Mouse (Mus musculus): ENCODE measurements around the gene Gm11554.
"Not testable (repeated sequence)": the region's sequence is repeated elsewhere in the genome, so short reads cannot be mapped to it uniquely, and the experiment has no call there.

The Gm11554 gene

DNA sequence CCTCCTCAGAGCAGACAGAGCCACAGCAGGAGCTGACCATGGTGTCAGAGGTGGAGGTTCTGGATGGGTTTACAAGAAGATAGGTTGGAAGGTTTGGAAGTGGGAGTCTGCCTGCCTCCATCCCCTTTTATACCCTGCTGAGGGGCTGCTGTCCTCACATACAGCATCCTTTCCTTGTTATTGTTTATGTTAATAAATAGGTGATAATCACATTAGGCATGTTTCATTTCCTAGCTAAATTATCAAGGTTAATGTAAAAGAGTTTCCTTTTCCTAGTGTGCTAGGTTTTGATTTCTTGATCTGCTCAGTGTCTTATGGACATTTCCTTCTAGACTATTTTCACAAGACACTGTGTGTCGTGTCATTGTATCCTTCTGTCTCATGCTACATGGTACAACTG lies at the start of gene Gm11554:
TSS of gene Gm11554 (minus strand) at position 101 of the 400 bp plus-strand sequence.
- not testable (repeated sequence) for DNase-seq

DNA sequence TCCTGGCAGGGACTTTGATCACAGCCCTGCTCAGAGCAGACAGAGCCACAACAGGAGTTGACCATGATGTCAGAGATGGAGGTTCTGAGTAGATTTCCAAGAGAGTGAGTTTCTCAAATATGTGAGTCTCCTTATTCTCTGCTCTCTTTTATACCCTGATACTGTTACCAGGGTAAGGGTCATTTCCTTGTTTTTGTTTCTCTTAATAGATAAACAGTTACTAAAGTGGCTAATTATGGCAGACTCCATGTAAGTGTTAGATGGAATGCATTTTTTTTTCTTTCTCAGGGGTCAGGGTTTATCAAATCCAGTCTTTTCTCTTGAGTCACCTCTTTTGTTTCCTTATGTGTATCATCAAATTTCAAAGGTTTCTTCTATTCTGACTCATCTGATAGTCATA lies 47.3 kb upstream of the Gm11554 start, which contains the start of gene Krtap4-16:
TSS of gene Krtap4-16 (minus strand) at position 101 of the 400 bp plus-strand sequence.
- DNase-seq = no peak

DNA sequence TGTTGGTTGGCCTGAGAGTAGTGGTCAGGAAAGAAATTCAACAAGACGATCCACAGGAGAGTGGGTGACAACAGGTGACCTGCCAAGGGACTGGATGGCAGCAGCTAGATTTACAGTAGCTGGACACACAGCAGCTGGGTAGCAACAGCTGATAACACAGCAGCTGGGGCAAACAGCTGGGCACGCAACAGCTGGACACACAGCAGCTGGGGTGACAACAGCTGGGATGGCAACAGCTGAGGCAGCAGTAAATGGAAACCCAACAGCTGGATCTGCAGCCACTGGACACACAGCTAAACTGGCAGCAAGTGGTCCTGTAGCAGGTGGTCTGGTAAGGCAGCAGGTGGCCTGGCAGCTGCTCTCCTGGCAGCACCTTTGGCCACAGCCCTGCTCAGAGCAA lies 42.5 kb upstream of the Gm11554 start:
- peak; percentile 8 to 11 for DNase-seq

DNA sequence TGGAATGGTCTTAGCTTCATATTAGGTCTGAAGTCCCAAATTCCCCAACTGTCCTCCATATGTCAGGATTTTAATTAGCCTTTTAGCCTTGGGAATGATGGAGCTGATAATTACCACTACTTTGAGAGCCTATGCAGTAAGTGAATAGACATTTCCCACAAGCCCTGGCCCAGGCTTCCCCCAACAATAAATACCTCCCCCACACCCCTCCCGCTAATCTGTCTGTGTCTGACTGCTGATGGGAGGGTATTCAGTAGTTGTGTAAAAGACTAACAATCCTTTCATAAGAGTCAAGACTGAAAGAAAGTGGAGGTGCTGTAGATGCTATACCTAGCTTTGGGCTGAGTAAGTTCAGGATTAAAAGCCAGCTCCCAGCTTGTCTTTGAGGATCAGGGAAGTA lies 37.9 kb upstream of the Gm11554 start:
- DNase-seq = peak in 1 of 2 experiments; percentile 3

DNA sequence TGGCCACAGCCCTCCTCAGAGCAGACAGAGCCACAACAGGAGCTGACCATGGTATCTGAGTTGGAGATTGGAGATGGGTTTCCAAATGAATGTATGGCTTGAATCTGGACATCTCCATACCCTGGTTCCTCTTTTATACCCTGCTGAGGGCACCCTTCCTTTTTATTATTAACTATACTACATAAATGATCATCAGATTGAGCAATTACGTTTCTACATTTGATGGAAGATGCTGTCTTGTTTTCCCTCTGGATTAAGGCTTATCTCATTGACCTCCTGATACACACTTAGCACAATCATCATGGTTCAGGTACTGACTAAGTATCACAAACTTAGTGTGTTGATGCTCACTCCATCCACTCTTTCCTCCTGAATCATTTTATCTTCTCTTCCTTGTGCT lies 33.7 kb upstream of the Gm11554 start, which contains the start of gene 2300003K06Rik:
TSS of gene 2300003K06Rik (minus strand) at position 101 of the 400 bp plus-strand sequence.
- no peak for DNase-seq

DNA sequence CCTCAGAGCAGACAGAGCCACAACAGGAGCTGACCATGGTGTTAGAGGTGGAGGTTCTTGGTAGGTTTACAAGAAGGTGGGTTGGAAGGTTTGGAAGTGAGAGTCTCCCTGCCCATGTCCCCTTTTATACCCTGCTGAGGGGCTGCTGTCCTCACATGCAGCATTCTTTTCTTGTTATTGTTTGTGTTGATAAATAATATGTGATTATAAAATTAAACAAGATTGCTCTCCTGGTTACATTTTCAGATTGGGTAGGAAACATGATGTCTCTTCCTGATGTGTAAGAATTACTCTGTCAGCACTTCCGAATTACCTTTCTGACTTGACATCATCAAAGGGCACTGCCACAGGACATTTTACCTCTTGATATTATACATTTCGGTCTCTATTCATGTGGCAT lies 11.3 kb upstream of the Gm11554 start, which contains the start of gene Gm11564:
TSS of gene Gm11564 (minus strand) at position 101 of the 400 bp plus-strand sequence.
- DNase-seq = not testable (repeated sequence)

DNA sequence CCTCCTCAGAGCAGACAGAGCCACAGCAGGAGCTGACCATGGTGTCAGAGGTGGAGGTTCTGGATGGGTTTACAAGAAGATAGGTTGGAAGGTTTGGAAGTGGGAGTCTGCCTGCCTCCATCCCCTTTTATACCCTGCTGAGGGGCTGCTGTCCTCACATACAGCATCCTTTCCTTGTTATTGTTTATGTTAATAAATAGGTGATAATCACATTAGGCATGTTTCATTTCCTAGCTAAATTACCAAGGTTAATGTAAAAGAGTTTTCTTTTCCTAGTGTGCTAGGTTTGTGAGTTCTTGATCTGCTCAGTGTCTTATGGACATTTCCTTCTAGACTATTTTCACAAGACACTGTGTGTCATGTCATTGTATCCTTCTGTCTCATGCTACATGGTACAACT lies 5.5 kb upstream of the Gm11554 start, which contains the start of gene Krtap4-13:
TSS of gene Krtap4-13 (minus strand) at position 101 of the 400 bp plus-strand sequence.
- not testable (repeated sequence) for DNase-seq

DNA sequence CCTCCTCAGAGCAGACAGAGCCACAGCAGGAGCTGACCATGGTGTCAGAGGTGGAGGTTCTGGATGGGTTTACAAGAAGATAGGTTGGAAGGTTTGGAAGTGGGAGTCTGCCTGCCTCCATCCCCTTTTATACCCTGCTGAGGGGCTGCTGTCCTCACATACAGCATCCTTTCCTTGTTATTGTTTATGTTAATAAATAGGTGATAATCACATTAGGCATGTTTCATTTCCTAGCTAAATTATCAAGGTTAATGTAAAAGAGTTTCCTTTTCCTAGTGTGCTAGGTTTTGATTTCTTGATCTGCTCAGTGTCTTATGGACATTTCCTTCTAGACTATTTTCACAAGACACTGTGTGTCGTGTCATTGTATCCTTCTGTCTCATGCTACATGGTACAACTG lies 5.4 kb downstream of the Gm11554 start, which contains the start of gene Gm11569:
TSS of gene Gm11569 (minus strand) at position 101 of the 400 bp plus-strand sequence.
- not testable (repeated sequence) for DNase-seq

DNA sequence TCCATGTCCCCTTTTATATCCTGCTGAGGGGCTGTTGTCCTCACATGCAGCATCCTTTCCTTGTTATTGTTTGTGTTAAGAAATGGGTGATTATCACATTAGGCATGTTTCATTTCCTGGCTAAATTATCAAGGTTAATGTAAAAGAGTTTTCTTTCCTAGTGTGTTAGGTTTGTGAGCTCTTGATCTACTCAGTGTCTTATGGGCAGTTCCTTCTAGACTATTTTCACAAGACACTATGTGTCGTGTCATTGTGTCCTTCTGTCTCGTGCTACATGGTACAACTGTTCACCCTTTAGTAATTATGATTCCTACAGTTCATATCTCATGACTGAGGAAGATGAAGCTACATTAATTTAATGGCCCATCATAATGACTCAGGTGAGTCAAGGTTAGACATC lies 10.9 kb downstream of the Gm11554 start, which contains the start of gene Gm11596:
TSS of gene Gm11596 (minus strand) at position 101 of the 400 bp plus-strand sequence.
- DNase-seq = no peak

DNA sequence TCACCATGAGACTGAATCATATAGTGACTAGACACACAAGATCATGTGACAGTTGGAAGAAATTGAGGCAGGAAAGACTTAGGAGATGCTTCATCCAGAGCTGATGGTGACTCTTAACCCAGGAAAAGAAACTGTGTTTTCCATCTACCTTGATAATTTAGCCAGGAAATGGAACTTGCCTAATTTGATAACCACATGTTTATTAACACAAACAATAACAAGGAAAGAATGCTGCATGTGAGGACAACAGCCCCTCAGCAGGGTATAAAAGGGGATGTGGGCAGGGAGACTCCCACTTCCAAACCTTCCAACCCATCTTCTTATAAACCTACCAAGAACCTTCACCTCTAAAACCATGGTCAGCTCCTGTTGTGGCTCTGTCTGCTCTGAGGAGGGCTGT lies 19.3 kb downstream of the Gm11554 start, which contains the start of gene Krtap4-9:
TSS of gene Krtap4-9 (plus strand) at position 301 of the 400 bp plus-strand sequence.
- DNase-seq = not testable (repeated sequence)

DNA sequence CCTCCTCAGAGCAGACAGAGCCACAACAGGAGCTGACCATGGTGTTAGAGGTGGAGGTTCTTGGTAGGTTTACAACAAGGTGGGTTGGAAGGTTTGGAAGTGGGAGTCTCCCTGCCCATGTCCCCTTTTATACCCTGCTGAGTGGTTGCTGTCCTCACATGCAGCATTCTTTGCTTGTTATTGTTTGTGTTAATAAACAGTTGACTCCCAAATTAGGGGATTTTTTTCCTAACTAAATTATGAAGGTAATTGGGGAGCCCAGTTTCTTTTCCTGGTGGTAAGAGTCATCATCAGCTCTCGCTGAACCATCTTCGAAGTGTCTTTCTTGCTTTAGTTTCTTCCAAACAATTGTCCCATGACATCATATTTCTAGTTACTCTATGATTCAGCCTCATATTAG lies 23.6 kb downstream of the Gm11554 start, which contains the start of gene Krtap4-8:
TSS of gene Krtap4-8 (minus strand) at position 101 of the 400 bp plus-strand sequence.
- no peak for DNase-seq

DNA sequence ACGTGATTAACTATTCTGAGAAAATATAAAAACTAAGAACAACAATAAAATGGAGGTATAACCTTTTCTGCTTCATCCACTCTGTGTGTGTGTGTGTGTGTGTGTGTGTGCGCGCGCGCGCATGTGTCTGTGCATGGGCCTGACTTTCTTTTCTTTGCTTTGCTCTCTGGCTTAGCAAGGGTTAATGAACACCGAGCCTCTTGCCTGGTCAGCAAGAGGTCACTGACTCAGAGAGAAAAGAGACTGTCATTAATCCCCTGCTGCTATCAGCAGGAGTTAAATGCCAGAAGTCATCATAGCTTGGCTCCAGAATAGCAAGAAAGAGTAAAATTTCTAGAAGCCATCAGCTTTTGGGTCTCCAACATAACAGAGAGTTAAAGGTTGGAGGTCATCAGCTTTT lies 25.8 kb downstream of the Gm11554 start:
- peak in 1 of 2 experiments; percentile 6 for DNase-seq

DNA sequence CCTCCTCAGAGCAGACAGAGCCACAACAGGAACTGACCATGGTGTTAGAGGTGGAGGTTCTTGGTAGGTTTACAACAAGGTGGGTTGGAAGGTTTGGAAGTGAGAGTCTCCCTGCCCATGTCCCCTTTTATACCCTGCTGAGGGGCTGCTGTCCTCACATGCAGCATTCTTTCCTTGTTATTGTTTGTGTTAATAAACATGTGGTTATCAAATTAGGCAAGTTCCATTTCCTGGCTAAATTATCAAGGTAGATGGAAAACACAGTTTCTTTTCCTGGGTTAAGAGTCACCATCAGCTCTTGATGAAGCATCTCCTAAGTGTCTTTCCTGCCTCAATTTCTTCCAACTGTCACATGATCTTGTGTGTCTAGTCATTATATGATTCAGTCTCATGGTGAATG lies 31.4 kb downstream of the Gm11554 start, which contains the start of gene Gm11595:
TSS of gene Gm11595 (minus strand) at position 101 of the 400 bp plus-strand sequence.
- not testable (repeated sequence) for DNase-seq

DNA sequence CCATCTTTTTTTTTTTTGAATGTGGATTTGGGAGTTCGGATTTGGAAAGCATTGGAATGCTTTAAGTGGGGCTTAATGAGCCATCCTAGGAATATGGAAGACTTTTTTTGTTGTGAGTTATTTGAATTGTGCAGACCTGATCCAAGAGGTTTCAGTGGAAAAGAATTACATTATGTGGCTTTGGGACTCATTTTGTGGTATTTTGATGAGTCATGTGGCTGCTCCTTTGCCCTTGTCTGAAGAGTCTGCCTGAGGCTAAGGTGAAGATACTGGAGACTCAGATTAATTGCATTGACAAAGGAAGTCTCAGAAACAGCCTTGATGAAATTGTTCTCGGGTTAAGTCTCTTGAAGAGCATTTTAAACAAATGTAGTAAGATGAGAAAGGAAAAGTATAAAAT lies 35.8 kb downstream of the Gm11554 start:
- no peak for DNase-seq

DNA sequence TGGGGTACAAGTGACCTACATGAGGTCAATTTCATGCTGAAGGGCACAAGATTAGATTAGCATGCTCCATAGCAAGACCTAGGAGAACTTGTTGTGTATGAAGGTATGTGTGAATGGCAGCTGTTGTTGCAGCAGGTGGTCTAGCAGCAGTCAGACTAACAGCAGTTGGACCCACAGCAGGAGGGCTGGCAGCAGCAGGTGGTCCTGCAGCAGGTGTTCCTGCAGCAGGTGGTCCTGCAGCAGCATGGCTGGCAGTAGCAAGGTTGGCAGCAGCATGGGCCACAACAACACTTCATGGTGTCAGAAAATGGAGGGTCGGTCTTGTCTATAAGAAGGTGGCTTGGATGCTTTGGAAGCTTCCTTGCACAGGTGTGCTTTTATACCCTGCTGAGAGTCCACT lies 45.4 kb downstream of the Gm11554 start:
- peak; percentile 9 to 11 for DNase-seq
